Mouse (Mus musculus): Measurements from ENCODE around the gene Kncn.

DNA sequence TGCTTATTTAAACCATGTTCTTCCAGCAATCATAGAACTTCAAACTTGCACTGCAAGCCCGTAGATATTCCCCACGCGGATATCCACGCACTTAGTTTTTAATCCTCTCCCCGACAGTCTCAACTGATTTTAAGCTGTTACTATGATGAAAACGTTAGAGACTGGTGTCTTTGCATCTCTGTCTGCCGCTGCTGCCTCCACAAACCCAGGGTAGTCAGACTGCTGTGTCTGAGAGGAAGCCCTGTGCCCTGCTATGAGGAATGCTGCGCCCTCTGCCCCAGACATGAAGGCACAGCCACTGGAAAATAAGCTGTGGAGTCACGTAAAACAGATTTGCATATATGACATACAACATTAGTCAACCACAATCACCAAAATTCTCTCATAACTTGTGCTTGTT, 5.4 kb upstream of the Kncn start:
- no peak for TF ChIP-seq CTCF (conservative IDR thresholded peaks at IDR 0.05; ENCODE audit: low read length)
- no peak for TF ChIP-seq NANOG (IDR thresholded peaks at IDR 0.05; ENCODE audit: borderline replicate concordance, low read length)
- TF ChIP-seq POU5F1 (IDR thresholded peaks at IDR 0.05; ENCODE audit: borderline replicate concordance, low read length) = no peak
